Mouse (Mus musculus) olfactory bulb, adult 2 months (tissue): Measurements from ENCODE around the gene Itpr2.

Experiments used
- CTCF ChIP-seq: fragments of 200-500 bp; IDR thresholded peaks from 2 replicates; pipeline ENCODE4 v1.5.1; 2012; ENCODE audit warnings: low read depth, mild to moderate bottlenecking, low read length, moderate library complexity; ENCODE audit not compliant: insufficient read depth
- POLR2A ChIP-seq: fragments of 200-500 bp; IDR thresholded peaks from 2 replicates; pipeline ENCODE4 v1.6.1; 2012; ENCODE audit warnings: mild to moderate bottlenecking, low read depth, low read length, moderate library complexity; ENCODE audit not compliant: insufficient read depth

DNA sequence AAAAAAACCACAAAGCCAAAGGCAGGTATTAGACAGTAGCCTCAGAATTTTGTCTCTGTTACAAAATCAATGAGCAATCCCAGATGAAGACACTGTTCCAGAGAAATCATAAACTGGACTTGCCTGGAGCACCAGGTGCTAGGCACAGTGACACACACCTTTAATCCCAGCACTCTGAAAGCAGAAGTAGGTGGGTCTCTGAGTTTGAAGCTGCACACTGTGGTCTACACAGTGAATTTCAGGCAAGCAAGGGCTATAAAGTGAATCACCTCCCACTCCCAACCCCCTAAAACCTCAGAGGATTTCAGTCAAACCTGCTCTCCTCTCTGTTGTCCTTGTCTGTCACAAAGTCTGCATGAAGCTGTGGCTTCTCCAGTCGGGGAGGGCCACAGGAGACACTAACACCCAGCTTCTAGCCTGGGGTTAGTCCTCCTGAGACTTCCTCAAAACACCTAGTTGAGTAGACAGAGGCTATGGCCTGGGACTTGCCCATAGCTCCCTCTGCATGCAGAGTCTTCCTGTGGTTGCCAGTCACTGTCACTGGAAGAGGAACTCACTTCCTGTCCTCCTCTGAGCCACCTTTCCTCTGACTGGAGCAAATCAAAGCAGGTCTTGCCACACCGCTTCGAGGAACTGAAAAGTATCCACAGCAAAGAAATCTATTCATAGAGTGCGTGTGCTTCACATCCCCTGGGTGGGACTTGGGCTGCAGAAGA lies 394.7 kb downstream of the Itpr2 start:
- no peak for TF ChIP-seq CTCF
- TF ChIP-seq POLR2A: no peak
